Mouse (Mus musculus) embryo, embryonic 11.5 days (tissue): ENCODE data around the gene Ilf2.

Experiments used
- DNase-seq: peaks from one replicate; pipeline ENCODE4 v3.0.0-alpha.2; 2012; ENCODE audit warnings: low read depth, low spot score

Gene Ilf2

GRCm38 (mm10) chr3:90475831-90476611 is at the start of gene Ilf2:
Gene Ilf2 (plus strand): TSS chr3:90476126.
- peak; percentile 96 for DNase-seq

GRCm38 (mm10) chr3:90427574-90427973 is 48.4 kb upstream of the Ilf2 start:
- DNase-seq: no peak

- no peak for DNase-seq
These were observed 47.7 kb upstream of the Ilf2 start for GRCm38 (mm10) chr3:90428186-90428585.

- DNase-seq: no peak
These were observed 46.4 kb upstream of the Ilf2 start for GRCm38 (mm10) chr3:90429576-90429975.

- DNase-seq: no peak
These were observed 43.6 kb upstream of the Ilf2 start for GRCm38 (mm10) chr3:90432348-90432747.

- no peak for DNase-seq
These were observed 43.1 kb upstream of the Ilf2 start for GRCm38 (mm10) chr3:90432811-90433219.

- DNase-seq: peak; percentile 97
These were observed 42.4 kb upstream of the Ilf2 start, which contains the start of gene Ints3 for GRCm38 (mm10) chr3:90433381-90434020. Gene Ints3 (minus strand): TSS chr3:90433622.

- no peak for DNase-seq
These were observed 41.7 kb upstream of the Ilf2 start for GRCm38 (mm10) chr3:90434073-90434730.

GRCm38 (mm10) chr3:90437131-90437530 is 38.8 kb upstream of the Ilf2 start:
- no peak for DNase-seq

GRCm38 (mm10) chr3:90440756-90441155 is 35.2 kb upstream of the Ilf2 start:
- no peak for DNase-seq

- no peak for DNase-seq
These were observed 31.9 kb upstream of the Ilf2 start for GRCm38 (mm10) chr3:90443977-90444376.

- DNase-seq: no peak
These were observed 30.3 kb upstream of the Ilf2 start for GRCm38 (mm10) chr3:90445417-90446200.

GRCm38 (mm10) chr3:90446389-90447122 is 29.4 kb upstream of the Ilf2 start:
- peak; percentile 86 for DNase-seq

- DNase-seq: no peak
These were observed 28.8 kb upstream of the Ilf2 start for GRCm38 (mm10) chr3:90447123-90447494.

GRCm38 (mm10) chr3:90448626-90449025 is 27.3 kb upstream of the Ilf2 start:
- no peak for DNase-seq

- no peak for DNase-seq
These were observed 25.1 kb upstream of the Ilf2 start for GRCm38 (mm10) chr3:90450874-90451273.

- DNase-seq: no peak
These were observed 24.4 kb upstream of the Ilf2 start for GRCm38 (mm10) chr3:90451396-90452095.

- DNase-seq: no peak
These were observed 21.0 kb upstream of the Ilf2 start for GRCm38 (mm10) chr3:90454931-90455330.

- DNase-seq: no peak
These were observed 16.2 kb upstream of the Ilf2 start for GRCm38 (mm10) chr3:90459727-90460126.

- no peak for DNase-seq
These were observed 15.6 kb upstream of the Ilf2 start for GRCm38 (mm10) chr3:90460315-90460714.
